Mouse (Mus musculus) neural tube, embryonic 12.5 days (tissue): ENCODE measurements around the gene E2f8. TPM values are rescaled to one million over a fixed set of nuclear protein-coding genes. Genes with fewer than 3 reads are reported as not detected.

Experiments
- ATAC-seq: fragments of 200-750 bp; cut with Nextera tagmentation; 2 replicates; pipeline ENCODE4 v1.8.0; 2017; ENCODE audit warnings: low read depth, mild to moderate bottlenecking, moderate TSS enrichment, moderate library complexity; ENCODE audit not compliant: low FRiP score
- H3K27ac ChIP-seq: fragments of 300-500 bp; sonication (generic); 2 replicates; pipeline ENCODE4 v1.5.1; 2016
- H3K27me3 ChIP-seq: fragments of 300-500 bp; sonication (generic); replicated peaks from 2 replicates; pipeline ENCODE4 v1.6.1; 2016; ENCODE audit warnings: mild to moderate bottlenecking
- H3K36me3 ChIP-seq: fragments of 300-500 bp; sonication (generic); 2 replicates; pipeline ENCODE4 v1.6.1; 2016; ENCODE audit warnings: mild to moderate bottlenecking
- H3K4me1 ChIP-seq: fragments of 300-500 bp; sonication (generic); 2 replicates; pipeline ENCODE4 v1.6.1; 2016
- H3K4me2 ChIP-seq: fragments of 300-500 bp; sonication (generic); replicated peaks from 2 replicates; pipeline ENCODE4 v1.6.1; 2016; ENCODE audit warnings: mild to moderate bottlenecking
- H3K4me3 ChIP-seq: fragments of 300-500 bp; sonication (generic); 2 replicates; pipeline ENCODE4 v1.5.1; 2016
- H3K9ac ChIP-seq: fragments of 300-500 bp; sonication (generic); 2 replicates; pipeline ENCODE4 v1.6.1; 2016; ENCODE audit warnings: mild to moderate bottlenecking
- H3K9me3 ChIP-seq: fragments of 300-500 bp; sonication (generic); 2 replicates; pipeline ENCODE4 v1.6.1; 2016; ENCODE audit warnings: mild to moderate bottlenecking
- WGBS: fragments of 180-500 bp; shearing (Covaris S2); methylation state at CpG from one replicate; pipeline ENCODE4 v1.1.7; 2016; 5-methylcytosine and 5-hydroxymethylcytosine counted together
- polyA plus RNA-seq: library from polyadenylated mRNA; unstranded; fragments of >200 nt; fragmentation: Nextera tagmentation; extraction: Ambion mirVana; gene quantifications from 2 replicates; pipeline ENCODE4 v1.2.1, GENCODE M21; 2016

The E2f8 gene
- 9.2 and 12.6 TPM in 2 replicates for polyA plus RNA-seq

- peak within 1 kb of the TSS; percentile 100 for H3K4me2 ChIP-seq
- H3K4me1 ChIP-seq: peaks cover 23% of the 10 kb centered on the region
- under 1% methylated on average over 26 of the region's 41 CpGs for WGBS
- ATAC-seq: peak; percentile 90
- H3K9me3 ChIP-seq: no peaks in the 10 kb centered on the region
- no peak within 1 kb of the TSS for H3K27ac ChIP-seq
- peak within 1 kb of the TSS; percentile 70 for H3K4me3 ChIP-seq
- peaks cover 21% of the 10 kb centered on the region for H3K27me3 ChIP-seq
- peak within 1 kb of the TSS; percentile 79 for H3K9ac ChIP-seq
- H3K36me3 ChIP-seq: 0 out of 2 replicates have a peak, but pooled peaks cover 8% of the 10 kb centered on the region
Observed at GRCm38 (mm10) chr7:48881486-48881885, at the start of gene E2f8. Gene E2f8, minus strand, starts transcription at chr7:48881596.

DNA sequence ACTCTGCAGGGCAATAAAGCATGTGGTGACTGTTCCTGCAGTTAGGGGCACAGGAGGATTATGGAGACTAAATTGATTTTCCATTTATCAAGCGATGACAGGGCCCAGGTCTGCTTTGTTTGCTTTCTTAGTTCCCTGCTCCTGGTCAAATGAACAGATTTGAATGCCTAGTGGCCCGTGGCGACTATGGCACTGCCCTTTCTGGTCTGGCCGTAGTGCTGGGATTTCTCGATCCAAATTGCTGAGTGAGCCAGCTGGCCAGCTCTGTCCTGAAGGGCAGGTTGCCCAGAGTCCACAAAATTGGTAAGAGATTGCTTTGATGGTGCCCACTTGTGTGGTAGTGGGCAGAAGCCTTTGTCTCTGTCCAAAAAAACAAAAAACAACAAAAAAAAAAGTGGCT is 49.0 kb upstream of the E2f8 start:
- no peak for ATAC-seq
- WGBS: 24% methylated on average over 5 of the region's 5 CpGs

DNA sequence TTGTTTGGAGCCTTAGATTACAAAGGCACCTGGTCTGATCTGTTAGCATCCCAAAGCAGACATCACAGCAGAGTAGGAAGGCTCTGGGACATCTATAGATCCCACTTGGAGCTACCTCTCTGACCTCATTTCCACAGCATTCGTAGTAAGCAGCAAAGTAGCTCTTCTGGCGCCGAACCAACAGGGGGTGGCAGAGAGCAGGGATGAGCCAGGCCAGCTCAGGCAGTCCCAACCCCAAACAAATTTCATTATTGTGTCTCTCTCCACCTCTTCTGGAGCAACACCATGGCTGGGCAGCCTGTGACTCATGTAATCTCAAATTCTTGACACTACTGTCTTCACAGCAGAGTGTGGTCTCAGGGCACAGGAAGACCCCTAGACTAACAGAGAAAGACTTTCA is 47.0 kb upstream of the E2f8 start:
- Histone ChIP-seq H3K27me3 (no peaks in the 10 kb centered on the region), H3K27ac (no peak overlapping the region), H3K4me2 (no peak overlapping the region), H3K4me3 (no peak overlapping the region), H3K4me1 (no peaks in the 10 kb centered on the region), H3K36me3 (no peaks in the 10 kb centered on the region), H3K9me3 (no peaks in the 10 kb centered on the region), H3K9ac (no peak overlapping the region)
- 14% methylated on average over 3 of the region's 3 CpGs for WGBS
- ATAC-seq: peak; percentile 51

More for the DNA sequence above, 49.0 kb upstream of the E2f8 start:
- Histone ChIP-seq H3K4me1 (no peaks in the 10 kb centered on the region), H3K27ac (no peak overlapping the region), H3K4me2 (no peak overlapping the region), H3K9ac (no peak overlapping the region), H3K36me3 (no peaks in the 10 kb centered on the region), H3K27me3 (no peaks in the 10 kb centered on the region), H3K9me3 (no peaks in the 10 kb centered on the region), H3K4me3 (no peak overlapping the region)

GRCm38 (mm10) chr7:48925214-48925613 is 43.8 kb upstream of the E2f8 start:
- no peak overlapping the region for H3K4me3 ChIP-seq
- H3K9ac ChIP-seq: no peak overlapping the region
- H3K4me2 ChIP-seq: no peak overlapping the region
- ATAC-seq: no peak
- no peaks in the 10 kb centered on the region for H3K27me3 ChIP-seq
- H3K36me3 ChIP-seq: no peaks in the 10 kb centered on the region
- no peaks in the 10 kb centered on the region for H3K4me1 ChIP-seq
- H3K9me3 ChIP-seq: no peaks in the 10 kb centered on the region
- whole genome bisulfite sequencing: 88% methylated on average over 3 of the region's 3 CpGs
- H3K27ac ChIP-seq: no peak overlapping the region

DNA sequence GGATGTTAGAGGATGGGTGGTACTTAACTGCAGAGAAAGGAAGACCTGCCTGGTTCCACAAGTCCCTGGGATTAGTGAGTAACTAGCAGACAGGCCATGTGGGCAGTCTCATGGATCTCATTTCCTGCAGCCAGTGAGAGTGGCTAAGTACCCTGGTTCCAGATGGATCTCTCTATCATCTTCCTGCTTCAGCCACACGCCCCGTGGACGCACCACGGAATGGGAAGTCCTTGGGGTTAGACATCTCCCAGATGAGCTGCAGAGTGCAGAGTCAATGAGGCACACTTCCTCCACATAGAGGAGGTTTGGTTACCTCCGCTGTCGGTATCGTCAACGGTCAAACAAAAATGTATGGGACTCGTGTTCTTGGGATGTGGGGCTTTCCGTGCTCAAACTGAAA is 42.2 kb upstream of the E2f8 start:
- H3K4me3 ChIP-seq: no peak overlapping the region
- H3K9ac ChIP-seq: no peak overlapping the region
- H3K27ac ChIP-seq: no peak overlapping the region
- H3K9me3 ChIP-seq: no peaks in the 10 kb centered on the region
- H3K36me3 ChIP-seq: no peaks in the 10 kb centered on the region
- no peak for ATAC-seq
- no peaks in the 10 kb centered on the region for H3K27me3 ChIP-seq
- H3K4me1 ChIP-seq: no peaks in the 10 kb centered on the region
- WGBS: 75% methylated on average over 10 of the region's 10 CpGs
- no peak overlapping the region for H3K4me2 ChIP-seq

DNA sequence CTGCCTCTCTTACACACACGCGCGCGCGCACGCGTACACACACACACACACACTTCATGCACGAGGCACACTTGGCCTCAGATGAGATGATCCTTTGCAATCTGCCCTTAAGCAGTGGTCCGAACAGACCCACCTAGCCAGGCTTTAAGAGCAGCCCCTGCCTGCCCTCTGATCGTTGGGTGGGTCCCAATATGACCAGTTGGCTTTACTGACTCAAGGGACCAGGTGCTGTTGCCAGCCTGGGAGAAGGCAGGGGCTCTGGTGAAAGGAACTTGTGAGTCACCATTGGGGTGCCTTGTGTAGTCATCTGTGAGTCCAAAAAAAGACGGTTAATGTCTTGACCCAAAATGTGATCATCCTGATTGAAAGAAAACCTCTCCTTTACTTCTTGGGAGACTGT is 37.0 kb upstream of the E2f8 start:
- Histone ChIP-seq H3K9me3 (no peaks in the 10 kb centered on the region), H3K27ac (no peak overlapping the region), H3K4me2 (no peak overlapping the region), H3K4me1 (peaks cover 8% of the 10 kb centered on the region), H3K36me3 (no peaks in the 10 kb centered on the region), H3K27me3 (no peaks in the 10 kb centered on the region; the same call in 1 of the 2 replicates), H3K4me3 (no peak overlapping the region), H3K9ac (no peak overlapping the region)
- no peak for ATAC-seq
- WGBS: 25% methylated on average over 11 of the region's 11 CpGs

- no peak overlapping the region for H3K9ac ChIP-seq
- no peak overlapping the region for H3K4me3 ChIP-seq
- 9% methylated on average over 5 of the region's 5 CpGs for WGBS
- ATAC-seq: no peak
- no peak overlapping the region for H3K4me2 ChIP-seq
- no peak overlapping the region for H3K27ac ChIP-seq
- H3K9me3 ChIP-seq: no peaks in the 10 kb centered on the region
- H3K36me3 ChIP-seq: no peaks in the 10 kb centered on the region
- H3K27me3 ChIP-seq: no peaks in the 10 kb centered on the region; the same call in 1 of the 2 replicates
- peaks cover 8% of the 10 kb centered on the region for H3K4me1 ChIP-seq
Observed at GRCm38 (mm10) chr7:48917988-48918387, 36.6 kb upstream of the E2f8 start.

GRCm38 (mm10) chr7:48917463-48917862 is 36.1 kb upstream of the E2f8 start:
- 27% methylated on average over 5 of the region's 5 CpGs for WGBS
- no peak for ATAC-seq
- H3K27me3 ChIP-seq: no peaks in the 10 kb centered on the region; the same call in 1 of the 2 replicates
- no peak overlapping the region for H3K4me2 ChIP-seq
- H3K36me3 ChIP-seq: no peaks in the 10 kb centered on the region
- H3K9ac ChIP-seq: no peak overlapping the region
- H3K9me3 ChIP-seq: no peaks in the 10 kb centered on the region
- H3K27ac ChIP-seq: no peak overlapping the region
- no peak overlapping the region for H3K4me3 ChIP-seq
- H3K4me1 ChIP-seq: peaks cover 8% of the 10 kb centered on the region

GRCm38 (mm10) chr7:48914630-48915506 is 33.5 kb upstream of the E2f8 start:
- Histone ChIP-seq H3K4me2 (no peak overlapping the region), H3K4me1 (peaks cover 14% of the 10 kb centered on the region), H3K27me3 (no peaks in the 10 kb centered on the region; the same call in 1 of the 2 replicates), H3K36me3 (no peaks in the 10 kb centered on the region), H3K4me3 (no peak overlapping the region), H3K9me3 (no peaks in the 10 kb centered on the region), H3K27ac (no peak overlapping the region), H3K9ac (no peak overlapping the region)
- no peak; the same call in 1 of the 2 replicates for ATAC-seq
- 51% methylated on average over 12 of the region's 12 CpGs for WGBS

GRCm38 (mm10) chr7:48911146-48911545 is 29.8 kb upstream of the E2f8 start:
- no peak for ATAC-seq
- Histone ChIP-seq H3K4me3 (no peak overlapping the region), H3K27ac (no peak overlapping the region), H3K4me2 (no peak overlapping the region), H3K27me3 (no peaks in the 10 kb centered on the region), H3K9ac (no peak overlapping the region), H3K4me1 (peaks cover 16% of the 10 kb centered on the region; the same call in 1 of the 2 replicates), H3K9me3 (no peaks in the 10 kb centered on the region), H3K36me3 (no peaks in the 10 kb centered on the region)

GRCm38 (mm10) chr7:48910282-48910681 is 28.9 kb upstream of the E2f8 start:
- H3K27ac ChIP-seq: no peak overlapping the region

DNA sequence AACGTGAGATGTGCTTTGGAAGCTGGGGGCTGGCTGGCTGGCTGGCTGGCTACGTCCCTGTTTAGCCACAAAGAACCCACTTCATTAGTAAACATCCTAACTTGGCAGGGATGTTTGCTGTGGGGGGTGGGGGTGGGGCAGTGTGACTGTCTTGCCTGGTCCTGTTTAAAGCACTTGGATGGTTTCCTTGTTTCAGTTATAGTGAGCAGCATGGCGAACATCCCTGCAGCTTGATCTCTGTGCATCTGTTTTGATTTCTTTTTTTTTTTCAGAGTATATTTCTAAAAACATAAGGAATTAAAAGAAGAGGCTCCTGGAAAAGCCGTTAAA is 27.9 kb upstream of the E2f8 start:
- Histone ChIP-seq H3K27me3 (no peaks in the 10 kb centered on the region), H3K4me2 (no peak overlapping the region), H3K9me3 (no peaks in the 10 kb centered on the region), H3K27ac (no peak overlapping the region), H3K9ac (no peak overlapping the region), H3K36me3 (no peaks in the 10 kb centered on the region), H3K4me1 (peaks cover 13% of the 10 kb centered on the region; the same call in 1 of the 2 replicates), H3K4me3 (no peak overlapping the region)
- WGBS: 63% methylated on average over 4 of the region's 4 CpGs
- ATAC-seq: no peak

More at GRCm38 (mm10) chr7:48910282-48910681, 28.9 kb upstream of the E2f8 start:
- H3K4me1 ChIP-seq: peaks cover 16% of the 10 kb centered on the region; the same call in 1 of the 2 replicates
- H3K27me3 ChIP-seq: no peaks in the 10 kb centered on the region
- WGBS: 61% methylated on average over 6 of the region's 6 CpGs
- H3K9ac ChIP-seq: no peak overlapping the region
- H3K4me2 ChIP-seq: no peak overlapping the region
- H3K9me3 ChIP-seq: no peaks in the 10 kb centered on the region
- ATAC-seq: no peak
- no peak overlapping the region for H3K4me3 ChIP-seq
- H3K36me3 ChIP-seq: no peaks in the 10 kb centered on the region
